Mouse (Mus musculus): ENCODE measurements at regions not wholly inside any gene's neighbourhood (a gene's known extent, or its start where the extent isn't known, plus 50 kb on each side); places are given as distances from the start of the nearest gene placed in this dataset.

GRCm38 (mm10) chr9:31538458-31539210, 74.4 kb upstream of the Tmem45b start:
- ATAC-seq (replicated peaks; ENCODE audit: insufficient number of reproducible peaks, low FRiP score, low TSS enrichment, poor library complexity, severe bottlenecking): no peak

- ATAC-seq (replicated peaks; ENCODE audit: insufficient number of reproducible peaks, low FRiP score, low TSS enrichment, poor library complexity, severe bottlenecking): no peak
Observed at GRCm38 (mm10) chr9:31529021-31529420, 64.8 kb upstream of the Tmem45b start.

GRCm38 (mm10) chr9:31527216-31527615, 63.0 kb upstream of the Tmem45b start:
- ATAC-seq (replicated peaks; ENCODE audit: insufficient number of reproducible peaks, low FRiP score, low TSS enrichment, poor library complexity, severe bottlenecking): no peak
